23 mouse cellular contexts compared by ENCODE assay signal in genomic region chr17:7389898-7390297, GRCm38 (mm10). TPM values are rescaled to one million over a fixed set of nuclear protein-coding genes. Genes with fewer than 3 reads are reported as not detected.
DNase-seq lines count a peak whose midpoint lies in the region; ATAC-seq and TF ChIP-seq lines count a peak whose summit lies in the region.
"Not testable (repeated sequence)": the region's sequence is repeated elsewhere in the genome, so short reads cannot be mapped to it uniquely, and the experiment has no call there.
"Had no signal": no experiment of that assay in that cellular context is flagged by ENCODE, and none has a peak within 500 bp of the region (broad histone marks: within the 10 kb centered on the region; RNA-seq: fewer than 3 reads in every experiment).

No protein-coding gene starts in this region.

- peak; percentile 36 to 63 for DNase-seq in adrenal gland, adult (ENCODE audit: inconsistent age in 2 of 2, low spot score in 1 of 2)
- DNase-seq in adrenal gland, postnatal 25 days, result peak; percentile 49
- DNase-seq in cerebellum, postnatal 10 days, result peak; percentile 57 to 63
- peak; percentile 24 for DNase-seq in layer of hippocampus, adult 11-12 months (ENCODE audit: low spot score)
- DNase-seq in layer of hippocampus, postnatal 10 days (ENCODE audit: low spot score in 2 of 2), result peak; percentile 32 to 58
- peak; percentile 13 for DNase-seq in midbrain, postnatal 0 days (ENCODE audit: low spot score)

- H3K27me3 ChIP-seq in forebrain, embryonic 16.5 days (replicated peaks; ENCODE audit: control insufficient read depth, insufficient read depth, low read length); midbrain, postnatal 0 days (ENCODE audit: insufficient read depth, low read length): not testable (repeated sequence)

- WGBS in forebrain, embryonic 16.5 days, result 40% methylated on average over 7 of the region's 7 CpGs
- 52% methylated on average over 7 of the region's 7 CpGs for WGBS in midbrain, postnatal 0 days

- ATAC-seq in forebrain, embryonic 16.5 days, result 0 out of 2 replicates have a peak, but pooled peaks have one; percentile 33
- not testable (repeated sequence) for ATAC-seq in midbrain, postnatal 0 days (ENCODE audit: low FRiP score)

- H3K4me1 ChIP-seq in forebrain, embryonic 16.5 days (replicated peaks; ENCODE audit: control insufficient read depth, insufficient read depth, low read length); midbrain, postnatal 0 days (ENCODE audit: insufficient read depth, low read length): not testable (repeated sequence)

- TF ChIP-seq CTCF in midbrain, postnatal 0 days (IDR thresholded peaks at IDR 0.05), result not testable (repeated sequence)

- H3K9me3 ChIP-seq in forebrain, embryonic 16.5 days (ENCODE audit: control insufficient read depth, low read length); midbrain, postnatal 0 days (ENCODE audit: low read length): not testable (repeated sequence)

- not testable (repeated sequence) for H3K9ac ChIP-seq in forebrain, embryonic 16.5 days (replicated peaks; ENCODE audit: low read depth, low read length); midbrain, postnatal 0 days (replicated peaks; ENCODE audit: low read length, poor library complexity, severe bottlenecking)

- not testable (repeated sequence) for H3K36me3 ChIP-seq in forebrain, embryonic 16.5 days (ENCODE audit: control insufficient read depth, insufficient read depth); midbrain, postnatal 0 days (ENCODE audit: insufficient read depth, low read length)

- not testable (repeated sequence) for H3K27ac ChIP-seq in forebrain, embryonic 16.5 days (ENCODE audit: low read length); midbrain, postnatal 0 days (ENCODE audit: low read depth, low read length)

- H3K4me2 ChIP-seq in forebrain, embryonic 16.5 days (ENCODE audit: low read length); midbrain, postnatal 0 days (ENCODE audit: low read depth, low read length, poor library complexity, severe bottlenecking): not testable (repeated sequence)

- not testable (repeated sequence) for H3K4me3 ChIP-seq in forebrain, embryonic 16.5 days (replicated peaks; ENCODE audit: low read length); midbrain, postnatal 0 days (ENCODE audit: low read depth, low read length)

RNA-seq across cellular contexts. Expression of gene Unc93a2, which starts 4.6 kb away (rescaled TPM):
- total RNA-seq in adrenal gland, postnatal 25 days (2021), result 2.2 and 5.1 TPM in 2 replicates
- polyA plus RNA-seq in forebrain, embryonic 16.5 days (2015; fragmentation: Nextera tagmentation; extraction: Ambion mirVana), result 0.14 TPM in 1 of 2 replicates, not detected in the other
- under 1 TPM in 1 of 2 experiments, not detected in 1; 0.18 TPM for total RNA-seq in layer of hippocampus, postnatal 10 days (2021)
- total RNA-seq in midbrain, postnatal 0 days (2014; rRNA removed), result 0.19 TPM in 1 of 2 replicates, not detected in the other
- polyA plus RNA-seq in midbrain, postnatal 0 days (2015; fragmentation: Nextera tagmentation; extraction: Ambion mirVana), result 0.05 TPM in 1 of 2 replicates, not detected in the other
- total RNA-seq: heart, adult 18-20 months; heart, postnatal 10 days; heart, postnatal 4 days had no signal
- polyA plus RNA-seq: CD4-positive, CD25-positive, alpha-beta regulatory T cell, adult 4 months; cerebellum, adult 2 months; cortical plate, adult 2 months; embryonic facial prominence, embryonic 12.5 days; forebrain, embryonic 12.5 days; G1E; heart, embryonic 10.5 days; heart, embryonic 14.5 days; hindbrain, embryonic 12.5 days; hindbrain, embryonic 16.5 days; intestine, embryonic 14.5 days had no signal

RNA-seq across cellular contexts. Expression of gene Gm49630, which starts 18.1 kb away (rescaled TPM):
- total RNA-seq in adrenal gland, postnatal 25 days (2021), result not detected in 2 replicates
- not detected in 2 replicates for polyA plus RNA-seq in forebrain, embryonic 16.5 days (2015; fragmentation: Nextera tagmentation; extraction: Ambion mirVana)
- not detected for total RNA-seq in layer of hippocampus, postnatal 10 days (2021)
- total RNA-seq in midbrain, postnatal 0 days (2014; rRNA removed), result not detected in 2 replicates
- polyA plus RNA-seq in midbrain, postnatal 0 days (2015; fragmentation: Nextera tagmentation; extraction: Ambion mirVana), result not detected in 2 replicates
- total RNA-seq: G1E; gastrocnemius, adult 8-10 months; gastrocnemius, postnatal 36 days; heart, adult 18-20 months; heart, postnatal 10 days; heart, postnatal 4 days had no signal
- polyA plus RNA-seq: CD4-positive, CD25-positive, alpha-beta regulatory T cell, adult 4 months; cerebellum, adult 2 months; cortical plate, adult 2 months; embryonic facial prominence, embryonic 12.5 days; forebrain, embryonic 12.5 days; G1E; heart, embryonic 10.5 days; heart, embryonic 14.5 days; hindbrain, embryonic 12.5 days; hindbrain, embryonic 16.5 days; intestine, embryonic 14.5 days had no signal

RNA-seq across cellular contexts. Expression of gene Ttll2, which starts 37.4 kb away (rescaled TPM):
- 0.36 TPM in 1 of 2 replicates, not detected in the other for total RNA-seq in adrenal gland, postnatal 25 days (2021)
- 0.15 TPM in 1 of 2 replicates, not detected in the other for polyA plus RNA-seq in forebrain, embryonic 16.5 days (2015; fragmentation: Nextera tagmentation; extraction: Ambion mirVana)
- not detected for total RNA-seq in layer of hippocampus, postnatal 10 days (2021)
- total RNA-seq in midbrain, postnatal 0 days (2014; rRNA removed), result not detected in 2 replicates
- polyA plus RNA-seq in midbrain, postnatal 0 days (2015; fragmentation: Nextera tagmentation; extraction: Ambion mirVana), result not detected in 2 replicates
- total RNA-seq: G1E; gastrocnemius, adult 8-10 months; gastrocnemius, postnatal 36 days; heart, adult 18-20 months; heart, postnatal 10 days; heart, postnatal 4 days had no signal
- polyA plus RNA-seq: CD4-positive, CD25-positive, alpha-beta regulatory T cell, adult 4 months; cerebellum, adult 2 months; cortical plate, adult 2 months; embryonic facial prominence, embryonic 12.5 days; forebrain, embryonic 12.5 days; G1E; heart, embryonic 10.5 days; heart, embryonic 14.5 days; hindbrain, embryonic 12.5 days; hindbrain, embryonic 16.5 days; intestine, embryonic 14.5 days had no signal
